Mouse (Mus musculus): ENCODE results near the gene Tuba1b. TPM values are rescaled to one million over a fixed set of nuclear protein-coding genes. Genes with fewer than 3 reads are reported as not detected.
A peak's percentile ranks its signal among the peaks of the same experiment; 100 is the strongest.

Tuba1b gene
- polyA plus RNA-seq, 1 experiment from 2014 or later = 1,598 TPM

DNA sequence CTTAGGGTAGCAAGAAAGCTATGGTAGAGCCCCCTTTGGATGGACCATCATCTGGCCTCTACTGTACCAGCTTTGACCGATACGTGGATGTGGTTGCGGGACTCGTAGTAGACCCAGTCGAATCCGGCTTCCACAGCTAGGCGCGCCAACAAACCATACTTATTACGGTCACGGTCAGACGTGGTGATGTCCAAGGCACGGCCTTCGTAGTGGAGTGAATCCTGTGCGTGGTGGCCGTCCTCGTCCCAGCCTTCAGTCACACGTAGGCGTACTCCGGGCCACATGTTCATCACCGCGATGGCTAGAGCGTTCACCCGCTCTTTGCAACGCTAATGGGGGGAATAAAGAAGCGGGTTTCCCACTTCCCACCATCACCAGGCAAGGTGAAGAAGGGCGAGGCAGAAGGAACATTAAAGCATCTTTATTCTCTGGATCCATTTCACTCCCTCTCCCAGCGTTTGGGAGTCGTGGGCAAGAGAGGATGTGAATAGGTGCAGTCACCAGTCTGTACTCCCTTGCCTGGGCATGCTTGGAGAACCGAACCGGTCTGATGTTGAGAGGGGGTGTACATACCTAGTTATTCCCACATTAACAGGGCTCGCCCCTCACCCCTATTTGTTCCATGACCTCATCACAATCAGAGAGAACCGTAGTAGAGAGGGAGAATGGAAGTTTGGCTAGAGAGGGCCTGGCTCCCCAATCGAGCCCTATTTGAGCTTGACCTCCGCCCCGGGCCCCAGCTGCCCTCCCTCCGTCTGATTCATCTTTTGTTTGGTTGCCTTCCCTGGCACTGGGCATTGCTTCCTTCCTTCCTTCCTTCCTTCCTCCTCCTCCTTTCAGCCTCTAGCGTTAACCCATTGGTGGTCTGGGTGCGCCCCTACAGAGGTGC, 39.4 kb downstream of the Tuba1b start:
- peak overlapping the region; percentile 98 for H3K4me2 ChIP-seq (replicated peaks)
- no peak overlapping the region for H3K27ac ChIP-seq
- H3K27me3 ChIP-seq = peaks cover 91% of the 10 kb centered on the region
- H3K9ac ChIP-seq = peak overlapping the region; percentile 42
- H3K36me3 ChIP-seq = no peaks in the 10 kb centered on the region
- no peak for ATAC-seq (ENCODE audit: insufficient number of reproducible peaks, insufficient read depth, low FRiP score, low TSS enrichment)
- peaks cover 37% of the 10 kb centered on the region for H3K4me1 ChIP-seq
- no peaks in the 10 kb centered on the region for H3K9me3 ChIP-seq
- WGBS = 3% methylated on average over 38 of the region's 38 CpGs
- peak overlapping the region; percentile 52 for H3K4me3 ChIP-seq

DNA sequence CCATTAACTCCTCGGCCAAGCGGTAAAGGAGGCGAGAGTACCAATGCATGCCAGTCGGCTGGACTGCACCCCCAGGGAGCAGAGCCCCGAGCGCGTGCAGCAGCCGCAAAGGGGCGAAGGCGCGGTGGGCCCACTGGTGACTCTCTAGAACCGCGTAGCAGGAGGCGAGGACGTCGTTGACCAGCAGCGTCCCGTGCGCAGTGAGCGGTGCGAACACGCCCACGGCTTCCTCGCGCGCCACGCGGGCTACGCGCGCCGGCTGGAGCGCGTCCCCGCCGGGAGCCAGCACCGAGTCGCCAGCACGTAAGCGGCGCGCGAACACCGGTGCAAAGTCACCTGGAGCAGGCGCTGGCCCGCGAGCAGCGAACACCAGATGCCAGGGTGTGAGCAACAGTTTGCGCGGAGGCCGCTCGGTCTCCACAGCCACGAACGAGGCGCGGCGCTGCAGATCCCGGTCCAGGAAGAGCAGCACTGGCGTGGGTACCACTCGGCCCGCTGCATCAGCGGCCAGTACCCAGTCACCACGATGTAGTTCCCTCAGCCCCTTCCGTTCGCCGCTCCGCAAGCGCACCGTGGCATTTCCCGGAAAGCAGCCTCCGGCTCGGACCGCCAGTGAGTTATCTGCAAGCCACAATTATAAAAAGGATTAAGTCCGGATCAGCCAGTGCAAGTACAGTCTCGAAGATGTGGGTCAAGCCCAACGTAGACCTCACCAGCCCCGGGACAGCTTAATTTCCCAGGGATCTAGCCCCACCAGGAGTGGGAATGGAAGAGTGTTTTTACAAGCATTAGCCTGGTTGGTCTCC, 40.2 kb downstream of the Tuba1b start, which contains the start of gene Rhebl1:
Gene Rhebl1 (minus strand): TSS at position 601 of the 806 bp plus-strand sequence.
- Histone ChIP-seq H3K36me3 (no peaks in the 10 kb centered on the region), H3K9ac (peak within 1 kb of the TSS; percentile 57), H3K4me1 (peaks cover 37% of the 10 kb centered on the region), H3K27ac (no peak within 1 kb of the TSS), H3K4me3 (peak within 1 kb of the TSS; percentile 52), H3K9me3 (no peaks in the 10 kb centered on the region), H3K4me2 (replicated peaks) (peak within 1 kb of the TSS; percentile 98), H3K27me3 (peaks cover 83% of the 10 kb centered on the region)
- WGBS = 1% methylated on average over 77 of the region's 77 CpGs
- ATAC-seq (ENCODE audit: insufficient number of reproducible peaks, insufficient read depth, low FRiP score, low TSS enrichment) = no peak

DNA sequence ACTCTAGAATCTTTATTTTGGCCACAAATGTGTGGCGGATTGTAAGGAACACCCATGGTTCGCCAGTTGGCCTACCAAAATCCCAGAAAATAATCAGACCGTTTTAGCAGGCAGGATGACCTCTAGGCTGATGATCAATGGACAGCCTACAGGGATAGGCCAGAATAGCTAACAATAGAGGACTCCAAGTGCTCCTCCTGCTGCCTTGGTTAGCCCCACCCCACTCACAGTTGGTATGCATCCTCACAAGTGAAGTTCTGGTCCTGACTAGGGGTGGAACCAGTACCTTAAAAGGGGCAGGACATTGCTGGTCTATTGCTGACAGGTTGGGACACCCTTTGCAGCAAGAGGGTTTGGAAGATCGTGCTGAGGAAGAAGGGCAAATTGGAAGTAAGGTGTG, 41.3 kb downstream of the Tuba1b start:
- H3K4me2 ChIP-seq (replicated peaks) = no peak overlapping the region
- 48% methylated on average over 4 of the region's 4 CpGs for WGBS
- peaks cover 72% of the 10 kb centered on the region for H3K27me3 ChIP-seq
- peaks cover 31% of the 10 kb centered on the region for H3K4me1 ChIP-seq
- no peaks in the 10 kb centered on the region for H3K36me3 ChIP-seq
- 0 out of 2 replicates have a peak overlapping the region, but pooled peaks have one; percentile 5 for H3K4me3 ChIP-seq
- H3K27ac ChIP-seq = no peak overlapping the region
- H3K9ac ChIP-seq = no peak overlapping the region
- no peak for ATAC-seq (ENCODE audit: insufficient number of reproducible peaks, insufficient read depth, low FRiP score, low TSS enrichment)
- H3K9me3 ChIP-seq = no peaks in the 10 kb centered on the region

DNA sequence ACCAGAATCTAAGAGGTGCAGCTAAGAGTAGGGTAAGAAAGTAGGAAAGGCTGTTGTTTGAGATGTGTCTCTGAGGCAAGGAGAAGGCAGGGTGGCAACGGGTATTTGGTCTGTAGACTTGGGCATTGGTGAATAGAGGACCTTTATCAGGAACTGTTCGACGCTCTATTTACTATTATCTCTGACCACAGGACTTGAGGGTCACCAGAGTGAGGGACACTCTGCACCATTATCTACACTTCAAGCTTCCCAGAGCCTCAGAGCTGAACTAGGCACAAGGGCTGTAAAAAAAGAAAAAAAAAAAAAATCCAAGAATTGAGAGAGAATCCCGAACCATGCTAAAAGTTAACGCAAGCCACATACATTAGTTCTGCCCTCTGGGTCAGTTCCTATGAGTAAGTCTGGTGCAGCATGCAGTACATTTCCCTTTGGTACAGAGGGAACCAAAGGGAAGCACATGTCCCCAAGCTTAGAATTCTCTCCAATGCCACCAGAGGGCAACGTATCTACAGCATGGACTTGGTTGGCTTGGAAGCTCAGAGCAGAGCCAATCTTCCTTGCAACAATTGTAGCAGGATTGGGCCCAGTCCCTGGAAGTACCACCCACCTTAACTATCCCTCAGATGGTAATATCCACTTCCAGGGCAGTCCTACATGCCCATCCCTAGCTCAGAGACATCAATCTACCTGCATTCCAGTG, 42.3 kb downstream of the Tuba1b start:
- Histone ChIP-seq H3K9me3 (no peaks in the 10 kb centered on the region), H3K9ac (no peak overlapping the region), H3K36me3 (no peaks in the 10 kb centered on the region), H3K27ac (no peak overlapping the region), H3K27me3 (peaks cover 62% of the 10 kb centered on the region), H3K4me1 (peaks cover 25% of the 10 kb centered on the region), H3K4me2 (replicated peaks) (no peak overlapping the region), H3K4me3 (no peak overlapping the region)
- ATAC-seq (ENCODE audit: insufficient number of reproducible peaks, insufficient read depth, low FRiP score, low TSS enrichment) = 0 out of 2 replicates have a peak, but pooled peaks have one; percentile 17
- 39% methylated on average over 6 of the region's 6 CpGs for WGBS

DNA sequence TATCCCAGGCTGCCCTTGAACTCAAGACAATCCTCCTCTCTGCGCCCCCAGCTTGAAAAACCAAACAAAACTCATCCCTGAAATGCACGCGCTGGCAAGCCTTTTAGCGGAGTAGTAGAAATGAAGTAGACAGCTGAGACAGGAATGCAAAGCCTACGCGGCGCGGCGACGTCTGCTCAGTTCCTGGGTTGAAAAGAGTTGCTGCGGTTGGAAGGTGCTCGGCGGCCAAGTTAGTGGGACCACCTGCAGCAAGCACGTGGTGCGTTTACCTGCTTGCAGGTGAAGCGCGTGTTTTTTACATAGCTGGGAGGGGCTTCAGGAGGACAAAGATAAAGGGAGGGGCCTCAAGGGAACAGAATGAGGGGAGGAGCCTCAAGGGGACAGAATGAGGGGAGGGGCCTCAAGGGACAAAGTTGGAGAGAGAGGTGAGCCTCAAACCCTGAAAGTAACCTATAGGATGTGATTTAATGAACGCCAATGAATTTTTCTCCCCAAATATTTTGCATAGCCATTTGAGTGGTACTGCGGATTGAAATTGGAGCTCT, 43.1 kb downstream of the Tuba1b start:
- Histone ChIP-seq H3K4me2 (replicated peaks) (peak overlapping the region; percentile 24; the same call in 1 of the 2 replicates), H3K4me1 (peaks cover 25% of the 10 kb centered on the region), H3K27ac (no peak overlapping the region), H3K27me3 (peaks cover 54% of the 10 kb centered on the region), H3K4me3 (0 out of 2 replicates have a peak overlapping the region, but pooled peaks have one; percentile 7), H3K36me3 (no peaks in the 10 kb centered on the region), H3K9ac (no peak overlapping the region), H3K9me3 (no peaks in the 10 kb centered on the region)
- 9% methylated on average over 19 of the region's 19 CpGs for WGBS
- no peak for ATAC-seq (ENCODE audit: insufficient number of reproducible peaks, insufficient read depth, low FRiP score, low TSS enrichment)

DNA sequence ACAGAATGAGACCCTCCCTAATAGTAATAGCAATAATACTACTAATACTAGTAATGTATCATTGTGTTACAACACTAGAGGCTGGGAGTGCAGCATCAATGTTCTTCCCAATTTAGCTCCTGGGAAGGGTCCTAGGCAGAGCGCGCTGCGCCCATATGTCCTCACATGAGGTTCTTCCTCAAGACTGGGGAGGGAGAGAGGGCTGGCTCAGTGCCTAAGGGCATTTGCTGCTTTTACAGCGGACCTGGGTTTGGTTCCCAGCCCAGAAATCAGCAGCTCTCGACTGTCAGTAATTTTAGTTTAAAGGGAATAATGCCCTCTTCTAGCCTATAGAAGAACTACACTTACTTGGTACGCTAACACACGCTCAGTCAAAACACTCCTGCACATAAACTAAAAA, 46.8 kb downstream of the Tuba1b start:
- H3K27ac ChIP-seq = peak overlapping the region; percentile 43; the same call in 1 of the 2 replicates
- no peak overlapping the region for H3K4me3 ChIP-seq
- peaks cover 3% of the 10 kb centered on the region; the same call in 1 of the 2 replicates for H3K4me1 ChIP-seq
- H3K9ac ChIP-seq = no peak overlapping the region
- H3K9me3 ChIP-seq = no peaks in the 10 kb centered on the region
- H3K36me3 ChIP-seq = no peaks in the 10 kb centered on the region
- no peak overlapping the region for H3K4me2 ChIP-seq (replicated peaks)
- no peak for ATAC-seq (ENCODE audit: insufficient number of reproducible peaks, insufficient read depth, low FRiP score, low TSS enrichment)
- 79% methylated on average over 7 of the region's 7 CpGs for WGBS
- peaks cover 17% of the 10 kb centered on the region for H3K27me3 ChIP-seq

DNA sequence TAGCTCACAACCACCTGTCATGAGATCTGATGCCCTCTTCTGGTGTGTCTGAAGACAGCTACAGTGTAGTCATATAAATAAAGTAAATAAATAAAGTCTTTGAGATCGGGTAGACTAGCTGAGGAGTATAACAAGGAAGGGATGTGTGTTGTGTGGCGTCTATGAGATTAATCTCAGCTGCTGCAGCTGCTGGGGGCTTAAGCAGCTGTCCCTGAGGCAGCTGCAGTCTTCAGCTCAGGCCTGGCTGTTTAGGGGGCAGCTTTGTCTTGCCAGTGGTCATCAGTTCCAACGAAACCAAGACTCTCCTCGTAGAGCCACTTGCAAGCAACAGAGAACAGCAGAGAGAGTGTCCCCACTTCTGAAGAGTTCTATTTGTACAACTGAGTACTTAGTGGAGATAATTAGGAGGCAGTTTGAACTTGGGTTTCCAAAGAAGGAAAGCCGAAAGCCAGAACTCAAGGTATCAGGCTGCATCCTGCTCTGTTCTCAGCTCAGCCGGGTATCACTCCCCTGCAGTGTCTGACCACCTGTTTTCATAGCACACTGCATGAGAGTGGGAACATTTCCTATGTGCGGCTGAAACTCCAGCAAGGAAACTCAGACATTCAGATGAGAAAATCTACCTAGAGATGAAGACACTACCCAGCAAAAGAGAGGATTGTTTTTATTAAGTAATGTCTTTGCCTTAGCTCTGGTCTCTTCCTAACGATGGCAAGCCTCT, 47.5 kb downstream of the Tuba1b start:
- Histone ChIP-seq H3K9me3 (no peaks in the 10 kb centered on the region), H3K36me3 (no peaks in the 10 kb centered on the region), H3K4me2 (replicated peaks) (no peak overlapping the region), H3K27me3 (peaks cover 10% of the 10 kb centered on the region), H3K4me3 (no peak overlapping the region), H3K9ac (no peak overlapping the region), H3K4me1 (peaks cover 5% of the 10 kb centered on the region; the same call in 1 of the 2 replicates), H3K27ac (peak overlapping the region; percentile 43; the same call in 1 of the 2 replicates)
- no peak for ATAC-seq (ENCODE audit: insufficient number of reproducible peaks, insufficient read depth, low FRiP score, low TSS enrichment)
- 58% methylated on average over 8 of the region's 8 CpGs for WGBS

DNA sequence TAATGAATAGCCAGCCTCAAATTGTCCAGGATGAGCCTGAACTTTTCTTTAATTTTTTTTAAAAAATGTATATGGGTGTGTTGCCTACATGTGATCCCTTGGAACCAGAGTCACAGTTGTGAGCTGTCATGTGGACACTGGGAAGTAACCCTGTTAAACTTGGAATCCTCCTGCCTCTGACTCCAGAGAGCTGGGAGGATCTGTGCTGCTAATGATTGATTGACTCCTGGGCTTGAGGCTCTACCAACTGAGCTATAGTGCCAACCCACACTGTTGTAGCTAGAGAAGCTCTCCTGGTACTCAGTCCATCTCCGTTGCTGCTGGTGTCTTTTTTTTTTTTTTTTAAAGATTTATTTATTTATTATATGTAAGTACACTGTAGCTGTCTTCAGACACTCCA, 50.3 kb downstream of the Tuba1b start:
- no peak overlapping the region for H3K4me3 ChIP-seq
- no peaks in the 10 kb centered on the region for H3K9me3 ChIP-seq
- no peak for ATAC-seq (ENCODE audit: insufficient number of reproducible peaks, insufficient read depth, low FRiP score, low TSS enrichment)
- no peak overlapping the region for H3K9ac ChIP-seq
- peaks cover 13% of the 10 kb centered on the region; the same call in 1 of the 2 replicates for H3K4me1 ChIP-seq
- 47% methylated on average over 1 of the region's 1 CpGs for WGBS
- H3K4me2 ChIP-seq (replicated peaks) = no peak overlapping the region
- no peak overlapping the region for H3K27ac ChIP-seq
- H3K27me3 ChIP-seq = no peaks in the 10 kb centered on the region
- H3K36me3 ChIP-seq = no peaks in the 10 kb centered on the region

DNA sequence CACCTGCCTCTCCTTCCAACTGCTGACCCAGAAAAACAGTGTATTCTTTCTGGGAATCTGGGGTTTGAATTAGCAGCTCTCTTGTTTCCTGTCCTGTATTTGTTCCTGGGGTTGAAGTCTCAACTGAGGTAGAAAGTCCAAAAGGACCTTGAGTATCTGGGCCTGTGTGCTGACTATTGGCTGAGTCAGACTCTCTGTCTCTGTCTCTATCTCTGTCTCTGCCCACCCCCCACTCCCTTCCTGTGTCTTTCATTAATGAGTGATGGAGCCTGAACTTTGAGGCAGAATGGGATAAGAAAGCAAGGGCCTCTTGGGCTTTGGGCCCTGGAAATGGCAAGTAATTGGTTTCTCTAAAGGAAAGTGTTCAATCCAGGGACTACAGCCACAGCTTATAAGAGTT, 50.7 kb downstream of the Tuba1b start:
- H3K4me3 ChIP-seq = no peak overlapping the region
- H3K4me2 ChIP-seq (replicated peaks) = no peak overlapping the region
- H3K9me3 ChIP-seq = no peaks in the 10 kb centered on the region
- H3K36me3 ChIP-seq = no peaks in the 10 kb centered on the region
- H3K4me1 ChIP-seq = peaks cover 13% of the 10 kb centered on the region; the same call in 1 of the 2 replicates
- H3K27ac ChIP-seq = no peak overlapping the region
- ATAC-seq (ENCODE audit: insufficient number of reproducible peaks, insufficient read depth, low FRiP score, low TSS enrichment) = no peak
- no peak overlapping the region for H3K9ac ChIP-seq
- no peaks in the 10 kb centered on the region for H3K27me3 ChIP-seq

DNA sequence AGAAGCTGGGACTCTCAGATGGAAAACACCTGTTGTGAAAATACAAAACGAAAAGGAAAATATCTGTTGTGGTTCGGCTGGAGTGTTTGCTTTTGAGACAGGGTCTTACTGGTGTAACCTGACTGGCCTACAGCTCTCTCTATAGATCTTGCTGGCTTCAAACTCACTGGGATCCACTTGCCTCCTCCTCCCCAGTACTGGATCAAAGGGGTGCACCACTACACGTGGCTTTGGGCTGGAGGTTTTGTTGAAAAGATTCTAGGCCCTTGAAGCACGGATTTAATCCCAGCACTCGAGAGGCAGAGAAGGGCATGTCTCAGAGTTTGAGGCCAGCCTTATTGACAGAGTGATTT, 52.7 kb downstream of the Tuba1b start:
- H3K9ac ChIP-seq = peak overlapping the region; percentile 30; the same call in 1 of the 2 replicates

More for the DNA sequence above, 52.7 kb downstream of the Tuba1b start:
- ATAC-seq (ENCODE audit: insufficient number of reproducible peaks, insufficient read depth, low FRiP score, low TSS enrichment) = no peak; the same call in 1 of the 2 replicates
- Histone ChIP-seq H3K36me3 (no peaks in the 10 kb centered on the region), H3K4me1 (peaks cover 13% of the 10 kb centered on the region; the same call in 1 of the 2 replicates), H3K4me2 (replicated peaks) (peak overlapping the region; percentile 77), H3K27me3 (no peaks in the 10 kb centered on the region), H3K27ac (peak overlapping the region; percentile 89), H3K9me3 (no peaks in the 10 kb centered on the region), H3K4me3 (peak overlapping the region; percentile 64)
- WGBS = 9% methylated on average over 5 of the region's 5 CpGs
